Mouse (Mus musculus) heart, embryonic 15.5 days (tissue): ENCODE measurements around the gene Mindy1. TPM values are rescaled to one million over a fixed set of nuclear protein-coding genes. Genes with fewer than 3 reads are reported as not detected.

Experiments
- ATAC-seq: fragments of 200-750 bp; cut with Nextera tagmentation; replicated peaks from 2 replicates; pipeline ENCODE4 v1.8.0; 2017; ENCODE audit warnings: low read depth, moderate TSS enrichment; ENCODE audit not compliant: insufficient number of reproducible peaks, insufficient read depth, low FRiP score
- H3K27ac ChIP-seq: fragments of 300-500 bp; sonication (generic); 2 replicates; pipeline ENCODE4 v1.5.1; 2015; ENCODE audit warnings: mild to moderate bottlenecking, inconsistent platforms
- H3K27me3 ChIP-seq: fragments of 300-500 bp; sonication (generic); 2 replicates; pipeline ENCODE4 v1.6.1; 2015; ENCODE audit warnings: inconsistent platforms
- H3K36me3 ChIP-seq: fragments of 300-500 bp; sonication (generic); 2 replicates; pipeline ENCODE4 v1.6.1; 2015; ENCODE audit warnings: mild to moderate bottlenecking, inconsistent platforms
- H3K4me1 ChIP-seq: fragments of 300-500 bp; sonication (generic); replicated peaks from 2 replicates; pipeline ENCODE4 v1.6.1; 2015; ENCODE audit warnings: inconsistent platforms
- H3K4me2 ChIP-seq: fragments of 300-500 bp; sonication (generic); 2 replicates; pipeline ENCODE4 v1.6.1; 2015; ENCODE audit warnings: inconsistent platforms, mild to moderate bottlenecking, moderate library complexity
- H3K4me3 ChIP-seq: fragments of 300-500 bp; sonication (generic); 2 replicates; pipeline ENCODE4 v1.5.1; 2015; ENCODE audit warnings: mild to moderate bottlenecking, inconsistent platforms
- H3K9ac ChIP-seq: fragments of 300-500 bp; sonication (generic); 2 replicates; pipeline ENCODE4 v1.6.1; 2015; ENCODE audit warnings: mild to moderate bottlenecking, inconsistent platforms
- H3K9me3 ChIP-seq: fragments of 300-500 bp; sonication (generic); replicated peaks from 2 replicates; pipeline ENCODE4 v1.6.1; 2016; ENCODE audit warnings: inconsistent platforms
- WGBS: fragments of 180-500 bp; shearing (Covaris S2); methylation state at CpG from one replicate; pipeline ENCODE4 v1.1.7; 2015; ENCODE audit warnings: mixed read lengths; 5-methylcytosine and 5-hydroxymethylcytosine counted together
- polyA plus RNA-seq: library from polyadenylated mRNA; unstranded; fragments of >200 nt; fragmentation: Nextera tagmentation; extraction: Ambion mirVana; gene quantifications from 2 replicates; pipeline ENCODE4 v1.2.1, GENCODE M21; 2015

The Mindy1 gene
- polyA plus RNA-seq, 1 experiment from 2014 or later = 24.7 TPM

GRCm38 (mm10) chr3:95246465-95247231 lies 34.5 kb upstream of the Mindy1 start:
- 0 out of 2 replicates have a peak, but pooled peaks have one; percentile 22 for ATAC-seq
- no peaks in the 10 kb centered on the region for H3K4me1 ChIP-seq
- H3K4me2 ChIP-seq = no peak overlapping the region
- H3K9me3 ChIP-seq = no peaks in the 10 kb centered on the region
- WGBS = 69% methylated on average over 5 of the region's 5 CpGs
- 0 out of 2 replicates have a peak, but pooled peaks cover 3% of the 10 kb centered on the region for H3K36me3 ChIP-seq
- H3K4me3 ChIP-seq = no peak overlapping the region
- H3K27ac ChIP-seq = no peak overlapping the region
- no peak overlapping the region for H3K9ac ChIP-seq
- no peaks in the 10 kb centered on the region for H3K27me3 ChIP-seq

- ATAC-seq = no peak
- Histone ChIP-seq H3K9me3 (no peaks in the 10 kb centered on the region), H3K9ac (no peak overlapping the region), H3K4me2 (no peak overlapping the region), H3K27me3 (no peaks in the 10 kb centered on the region), H3K36me3 (peaks cover 4% of the 10 kb centered on the region; the same call in 1 of the 2 replicates), H3K27ac (no peak overlapping the region), H3K4me1 (no peaks in the 10 kb centered on the region), H3K4me3 (no peak overlapping the region)
- WGBS = 36% methylated on average over 1 of the region's 1 CpGs
Observed at GRCm38 (mm10) chr3:95247660-95248336, 33.3 kb upstream of the Mindy1 start.

- no peak overlapping the region for H3K4me2 ChIP-seq
- H3K27me3 ChIP-seq = no peaks in the 10 kb centered on the region
- H3K9ac ChIP-seq = no peak overlapping the region
- no peak overlapping the region for H3K4me3 ChIP-seq
- no peaks in the 10 kb centered on the region for H3K4me1 ChIP-seq
- 66% methylated on average over 5 of the region's 5 CpGs for WGBS
- no peak for ATAC-seq
- no peaks in the 10 kb centered on the region for H3K9me3 ChIP-seq
- H3K36me3 ChIP-seq = peaks cover 28% of the 10 kb centered on the region; the same call in 1 of the 2 replicates
- H3K27ac ChIP-seq = no peak overlapping the region
Observed at GRCm38 (mm10) chr3:95250361-95250760, 30.8 kb upstream of the Mindy1 start.

- no peak for ATAC-seq
- H3K9ac ChIP-seq = no peak within 1 kb of the TSS
- no peaks in the 10 kb centered on the region for H3K27me3 ChIP-seq
- no peak within 1 kb of the TSS for H3K4me3 ChIP-seq
- peaks cover 31% of the 10 kb centered on the region; the same call in 1 of the 2 replicates for H3K36me3 ChIP-seq
- 52% methylated on average over 7 of the region's 7 CpGs for WGBS
- H3K4me1 ChIP-seq = no peaks in the 10 kb centered on the region
- no peak within 1 kb of the TSS for H3K4me2 ChIP-seq
- H3K9me3 ChIP-seq = no peaks in the 10 kb centered on the region
- no peak within 1 kb of the TSS for H3K27ac ChIP-seq
Observed at GRCm38 (mm10) chr3:95250783-95251424, 30.2 kb upstream of the Mindy1 start, which contains the start of gene Bnipl. TSS of gene Bnipl (minus strand) at chr3:95251193.

- H3K4me2 ChIP-seq = no peak overlapping the region
- WGBS = 85% methylated on average over 5 of the region's 5 CpGs
- H3K9me3 ChIP-seq = no peaks in the 10 kb centered on the region
- no peak overlapping the region for H3K4me3 ChIP-seq
- no peak overlapping the region for H3K9ac ChIP-seq
- peaks cover 82% of the 10 kb centered on the region for H3K36me3 ChIP-seq
- no peak for ATAC-seq
- no peak overlapping the region for H3K27ac ChIP-seq
- no peaks in the 10 kb centered on the region for H3K4me1 ChIP-seq
- H3K27me3 ChIP-seq = no peaks in the 10 kb centered on the region
Observed at GRCm38 (mm10) chr3:95256931-95257330, 24.2 kb upstream of the Mindy1 start.

- Histone ChIP-seq H3K36me3 (peaks cover 80% of the 10 kb centered on the region), H3K9me3 (no peaks in the 10 kb centered on the region), H3K4me3 (no peak overlapping the region), H3K4me1 (no peaks in the 10 kb centered on the region), H3K4me2 (no peak overlapping the region), H3K27ac (no peak overlapping the region), H3K27me3 (no peaks in the 10 kb centered on the region), H3K9ac (no peak overlapping the region)
- WGBS = 88% methylated on average over 4 of the region's 4 CpGs
- no peak for ATAC-seq
Observed at GRCm38 (mm10) chr3:95261975-95262374, 19.2 kb upstream of the Mindy1 start.

GRCm38 (mm10) chr3:95263089-95263739 lies 17.9 kb upstream of the Mindy1 start:
- Histone ChIP-seq H3K9ac (no peak overlapping the region), H3K4me3 (no peak overlapping the region), H3K9me3 (no peaks in the 10 kb centered on the region), H3K4me1 (no peaks in the 10 kb centered on the region), H3K27ac (no peak overlapping the region), H3K36me3 (peaks cover 80% of the 10 kb centered on the region), H3K27me3 (no peaks in the 10 kb centered on the region), H3K4me2 (no peak overlapping the region)
- 47% methylated on average over 11 of the region's 11 CpGs for WGBS
- no peak for ATAC-seq

GRCm38 (mm10) chr3:95264724-95265123 lies 16.4 kb upstream of the Mindy1 start:
- Histone ChIP-seq H3K4me1 (0 out of 2 replicates have a peak, but pooled peaks cover 1% of the 10 kb centered on the region), H3K27me3 (no peaks in the 10 kb centered on the region), H3K27ac (no peak overlapping the region), H3K9me3 (no peaks in the 10 kb centered on the region), H3K4me2 (no peak overlapping the region), H3K36me3 (peaks cover 73% of the 10 kb centered on the region), H3K4me3 (no peak overlapping the region), H3K9ac (no peak overlapping the region)
- WGBS = 76% methylated on average over 1 of the region's 1 CpGs
- no peak for ATAC-seq

GRCm38 (mm10) chr3:95266052-95266451 lies 15.1 kb upstream of the Mindy1 start:
- Histone ChIP-seq H3K27ac (no peak overlapping the region), H3K9ac (no peak overlapping the region), H3K4me2 (no peak overlapping the region), H3K9me3 (no peaks in the 10 kb centered on the region), H3K36me3 (peaks cover 63% of the 10 kb centered on the region), H3K4me1 (0 out of 2 replicates have a peak, but pooled peaks cover 4% of the 10 kb centered on the region), H3K27me3 (no peaks in the 10 kb centered on the region), H3K4me3 (no peak overlapping the region)
- 90% methylated on average over 3 of the region's 3 CpGs for WGBS
- ATAC-seq = no peak

GRCm38 (mm10) chr3:95267855-95268254 lies 13.3 kb upstream of the Mindy1 start:
- Histone ChIP-seq H3K9ac (no peak overlapping the region), H3K36me3 (peaks cover 47% of the 10 kb centered on the region), H3K9me3 (no peaks in the 10 kb centered on the region), H3K4me1 (0 out of 2 replicates have a peak, but pooled peaks cover 4% of the 10 kb centered on the region), H3K27me3 (no peaks in the 10 kb centered on the region), H3K27ac (no peak overlapping the region), H3K4me3 (no peak overlapping the region), H3K4me2 (no peak overlapping the region)
- ATAC-seq = no peak

- H3K4me1 ChIP-seq = peaks cover 17% of the 10 kb centered on the region
- no peak overlapping the region for H3K4me2 ChIP-seq
- H3K36me3 ChIP-seq = peaks cover 36% of the 10 kb centered on the region
- no peak overlapping the region for H3K9ac ChIP-seq
- WGBS = 78% methylated on average over 5 of the region's 5 CpGs
- no peak for ATAC-seq
- no peaks in the 10 kb centered on the region for H3K9me3 ChIP-seq
- H3K27me3 ChIP-seq = no peaks in the 10 kb centered on the region
- no peak overlapping the region for H3K27ac ChIP-seq
- H3K4me3 ChIP-seq = no peak overlapping the region
Observed at GRCm38 (mm10) chr3:95269789-95270188, 11.4 kb upstream of the Mindy1 start.
